Mouse (Mus musculus) right cerebral cortex, adult 2 months (tissue): ENCODE measurements around the gene Pop7.

ENCODE experiments used
- DNase-seq, 2 experiments: peaks; one replicate each; pipeline ENCODE4 v3.0.0; 2021 to 2022; ENCODE audit warnings: low spot score in 2 of 2

Gene Pop7

DNA sequence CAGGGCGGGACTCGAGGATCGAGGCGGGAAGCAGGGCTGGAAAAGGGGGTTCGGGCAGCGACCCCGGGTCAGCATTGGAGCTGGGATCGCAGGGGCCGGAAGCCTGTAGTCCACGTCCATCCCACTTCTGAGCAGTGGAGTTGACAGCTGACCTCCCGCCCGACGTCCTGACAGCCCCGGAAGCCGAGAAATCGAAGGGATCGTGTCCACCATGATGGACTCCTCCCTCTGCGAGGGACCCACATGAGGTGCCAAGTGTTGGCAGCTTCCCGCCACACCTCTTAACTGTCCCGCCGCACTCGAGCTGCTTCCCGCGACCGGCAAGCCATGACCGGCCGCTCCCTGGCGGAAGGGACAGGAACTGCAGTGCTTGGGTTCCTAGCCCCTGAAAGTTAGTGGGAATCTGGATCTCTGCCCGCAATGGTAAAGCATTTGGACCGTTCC lies 371 bp upstream of the Pop7 start:
- peak; percentile 79 for DNase-seq

DNA sequence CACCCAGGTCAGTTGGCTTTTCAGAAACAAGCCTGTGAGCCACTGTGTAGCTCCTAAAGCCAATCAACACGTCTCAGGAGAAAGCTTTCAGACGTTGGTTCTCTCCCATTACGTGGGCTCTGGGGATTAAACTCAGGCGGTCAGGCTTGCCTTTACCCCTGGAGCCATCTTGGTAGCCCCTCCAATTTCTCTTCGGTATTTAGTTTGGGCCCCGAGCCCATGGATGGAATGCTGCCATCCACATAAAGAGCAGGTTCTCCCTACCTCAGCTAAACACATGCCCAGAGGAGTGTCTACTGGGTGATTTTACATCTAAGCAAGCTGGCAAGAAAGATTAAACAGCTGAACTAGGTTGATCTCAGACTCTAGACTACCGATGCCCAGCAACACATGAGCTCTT lies 2.1 kb downstream of the Pop7 start:
- DNase-seq: no peak

DNA sequence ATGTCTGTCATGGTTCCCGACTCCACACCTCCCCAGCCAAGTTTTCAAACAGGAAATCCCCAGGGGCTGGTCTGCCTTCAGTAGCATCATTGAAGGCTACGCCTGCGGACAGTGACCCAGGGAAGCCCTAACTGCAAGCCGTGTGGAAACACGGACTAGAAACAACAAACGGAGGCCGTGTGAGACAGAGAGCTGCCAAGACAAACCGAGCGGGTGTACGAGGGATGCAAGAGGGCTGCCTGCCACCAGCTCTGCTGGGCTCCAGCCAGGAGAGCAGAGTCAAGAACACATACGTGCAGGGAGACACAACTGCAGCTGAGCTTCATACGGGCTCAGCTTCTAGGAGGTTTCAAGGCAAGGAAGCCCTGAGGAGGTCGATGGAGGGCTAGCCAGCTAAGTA lies 8.5 kb downstream of the Pop7 start:
- no peak for DNase-seq

DNA sequence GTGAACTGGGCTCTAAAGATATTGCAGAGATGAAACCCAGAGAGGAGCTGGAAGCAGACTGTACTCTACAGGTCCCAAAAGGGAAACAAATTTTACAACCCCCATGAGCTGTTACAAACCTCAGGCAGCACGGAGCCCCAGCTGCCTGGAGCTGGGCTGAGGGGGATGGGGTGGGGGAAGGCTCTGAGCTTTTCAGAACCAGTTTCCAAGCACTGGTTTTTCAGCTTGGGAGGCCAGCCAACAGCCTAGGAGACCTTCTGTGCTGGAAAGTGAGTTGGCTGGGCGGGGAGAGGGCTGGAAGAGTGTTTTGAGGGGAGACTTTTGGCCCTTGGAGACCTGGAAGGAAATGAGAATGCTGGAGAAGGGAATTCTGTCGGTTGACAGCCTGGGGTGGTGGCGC lies 10.8 kb downstream of the Pop7 start:
- no peak for DNase-seq

DNA sequence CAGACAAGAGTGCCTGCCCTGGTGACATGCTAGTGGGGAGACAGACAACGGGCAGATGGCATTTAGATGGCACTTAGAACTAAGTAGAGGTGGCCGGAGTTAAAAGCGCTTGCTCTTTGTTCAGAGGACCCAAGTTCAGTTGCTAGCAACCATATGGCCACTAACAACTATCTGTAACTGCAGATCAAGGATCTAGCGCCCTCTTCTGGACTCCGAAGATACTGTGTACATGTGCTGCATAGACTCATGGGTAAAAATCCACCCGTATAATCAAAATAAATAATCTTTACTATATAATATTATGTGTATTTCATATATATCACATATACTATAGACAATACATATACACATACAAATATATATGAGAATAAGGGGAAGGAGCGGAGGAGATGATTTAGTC lies 14.7 kb downstream of the Pop7 start:
- no peak for DNase-seq

DNA sequence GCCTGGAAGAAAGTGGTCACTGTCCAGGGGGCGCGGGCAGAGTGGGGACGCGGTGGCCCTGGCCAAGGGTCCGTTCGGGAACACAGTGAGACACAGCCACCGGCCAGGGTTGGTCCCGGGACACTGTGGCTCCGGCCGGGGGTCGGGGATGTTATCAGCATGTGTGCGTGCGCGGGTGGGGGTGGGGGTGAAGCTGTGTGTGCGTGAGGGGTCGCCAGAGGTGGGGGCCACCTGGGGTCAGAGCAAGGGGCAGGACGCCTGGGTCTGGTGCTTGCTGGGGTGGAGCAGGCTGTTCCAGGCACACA lies 16.5 kb downstream of the Pop7 start:
- no peak for DNase-seq

DNA sequence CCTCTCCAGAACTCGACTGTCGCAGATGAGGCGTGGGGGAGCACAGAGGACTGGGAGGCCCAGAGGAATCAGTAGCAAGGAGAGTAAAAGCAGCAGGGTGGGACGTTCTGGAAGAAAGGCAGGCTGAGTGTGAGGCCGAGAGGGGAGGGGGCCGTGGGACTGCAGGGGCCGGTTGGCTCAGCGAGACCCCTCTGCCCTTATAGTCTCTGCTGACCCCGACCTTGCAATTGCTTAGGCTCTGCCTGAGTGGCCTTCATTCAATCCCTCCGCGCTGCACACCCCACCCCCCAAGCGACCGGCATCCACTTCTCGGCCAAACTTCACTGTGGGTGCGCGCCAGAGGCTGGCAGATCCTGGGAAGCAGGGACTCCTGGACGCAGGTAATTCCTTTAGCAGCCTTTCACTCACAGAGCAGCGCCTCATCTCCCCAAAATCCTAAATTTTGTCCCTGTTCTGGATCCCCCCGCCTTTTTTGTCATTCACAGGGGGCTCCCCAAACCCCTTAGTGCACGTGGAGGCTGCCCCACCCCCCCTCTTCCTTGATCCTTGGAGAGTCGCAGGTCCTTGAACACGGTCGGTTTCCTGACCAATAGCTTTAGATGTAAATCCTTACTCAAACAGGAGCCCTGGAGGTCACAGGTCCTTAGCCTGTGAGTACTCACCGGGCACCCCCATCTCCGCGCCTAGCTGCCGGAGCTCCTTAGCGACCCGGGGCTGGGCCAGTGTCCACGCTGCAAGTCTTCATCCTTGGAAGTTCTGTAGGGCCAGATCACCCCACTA lies 17.1 kb downstream of the Pop7 start:
- DNase-seq: no peak

DNA sequence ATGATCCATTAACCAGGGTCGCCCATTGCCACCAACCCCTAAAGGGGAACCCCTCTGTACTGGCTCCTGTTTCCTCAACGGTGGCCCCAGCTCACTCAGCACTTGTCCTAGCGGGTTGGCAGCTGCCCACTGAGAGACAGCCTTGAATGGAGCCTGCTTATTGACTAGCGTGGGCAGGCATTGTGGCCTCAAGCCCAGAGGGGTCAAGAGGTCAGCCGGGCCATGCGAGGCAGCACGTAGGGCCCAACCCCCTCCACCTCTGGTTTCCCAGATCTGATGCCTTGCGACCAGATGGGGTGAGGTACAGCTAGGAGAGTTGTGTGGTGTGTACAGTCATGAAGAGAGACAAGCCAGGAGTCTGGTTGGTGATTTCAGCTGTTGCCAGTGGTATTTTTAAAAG lies 20.4 kb downstream of the Pop7 start:
- peak in 1 of 2 experiments; percentile 11 for DNase-seq

DNA sequence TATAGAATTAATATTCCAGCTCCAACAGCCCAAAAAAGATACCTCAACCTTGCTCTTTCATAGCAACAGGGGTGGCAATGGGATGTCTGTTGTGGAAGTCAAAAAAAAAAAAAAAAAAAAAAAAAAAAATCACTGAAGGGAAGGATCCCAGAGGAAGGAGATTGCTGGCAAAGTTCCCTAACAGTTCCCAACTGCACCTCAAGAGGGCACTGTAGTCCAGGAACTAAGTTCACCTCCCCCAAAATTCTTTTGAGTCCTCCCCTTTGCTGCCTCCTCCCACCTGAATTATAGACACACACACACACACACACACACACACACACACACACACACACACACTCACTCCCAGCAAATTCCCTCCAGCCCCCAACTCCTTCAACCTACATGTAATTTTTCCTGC lies 21.2 kb downstream of the Pop7 start:
- DNase-seq: peak; percentile 82 to 86

DNA sequence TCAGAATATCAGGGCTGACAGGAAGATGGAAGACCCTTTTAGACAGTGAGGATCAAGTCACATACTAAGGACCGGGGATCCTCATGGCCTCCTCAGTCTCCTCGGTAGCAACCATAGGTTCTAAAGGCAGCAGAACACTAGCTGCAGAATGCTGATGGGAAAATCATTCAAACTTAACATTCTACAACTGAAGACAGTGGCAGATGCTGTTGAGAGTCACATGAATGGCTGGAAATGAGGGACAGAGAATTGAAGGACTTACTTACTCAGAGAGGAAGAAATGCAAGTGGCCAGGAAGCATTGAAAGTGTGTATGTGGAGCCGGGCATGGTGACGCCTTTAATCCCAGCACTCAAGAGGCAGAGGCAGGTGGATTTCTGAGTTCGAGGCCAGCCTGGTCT lies 25.4 kb downstream of the Pop7 start, which contains the start of gene Zan:
Gene Zan, minus strand, starts transcription at position 101 of the 400 bp plus-strand sequence.
- no peak for DNase-seq

DNA sequence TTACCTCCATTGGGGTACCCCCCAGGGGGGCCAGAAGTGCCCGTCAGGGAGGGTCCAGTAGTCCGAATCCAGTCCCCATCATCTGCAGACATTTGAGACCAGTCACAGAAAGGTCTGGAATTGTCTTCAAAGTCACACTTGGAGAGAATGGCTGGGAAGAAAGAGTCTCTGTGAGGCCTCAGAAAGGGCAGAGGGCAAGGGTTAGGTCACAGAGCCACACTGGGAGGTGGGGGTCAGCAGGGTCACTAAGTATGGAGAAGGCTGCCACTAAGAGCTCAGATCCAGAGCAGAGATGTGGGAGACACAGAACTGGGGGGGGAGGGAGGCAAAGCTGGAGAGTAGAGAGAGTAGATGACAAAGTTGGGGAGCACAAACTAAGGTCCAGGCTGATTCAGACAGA lies 28.0 kb downstream of the Pop7 start:
- no peak for DNase-seq

DNA sequence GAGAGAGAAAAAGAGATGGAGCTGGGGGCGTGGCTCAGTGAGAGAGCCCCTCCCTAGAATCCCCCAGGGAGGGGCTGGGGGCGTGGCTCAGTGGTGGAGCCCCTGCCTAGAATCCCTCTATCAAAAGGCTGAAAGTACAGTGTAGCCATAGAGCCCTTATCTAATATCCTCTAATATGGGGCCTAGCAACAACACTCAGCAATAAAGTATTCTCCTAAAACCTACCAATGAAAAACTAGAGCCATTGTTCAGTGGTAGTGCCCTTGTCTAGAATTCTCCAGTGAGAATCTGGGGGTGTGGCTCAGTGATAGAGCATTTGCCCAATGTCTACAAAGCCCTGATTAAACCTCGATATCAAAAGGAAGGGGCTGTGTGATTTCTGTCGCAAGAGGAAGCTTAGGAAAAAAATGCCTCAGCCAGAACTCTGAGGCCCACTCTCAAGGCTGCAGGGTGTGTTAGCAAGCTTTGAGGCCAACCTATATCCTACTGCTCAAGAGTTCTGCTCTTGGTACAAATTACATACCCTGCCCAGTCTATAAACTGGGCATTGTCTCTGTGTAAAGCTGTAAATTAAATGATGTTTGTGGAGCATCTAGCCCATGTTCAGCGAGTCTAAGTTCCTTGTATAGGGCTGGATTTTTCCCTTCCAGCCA lies 29.9 kb downstream of the Pop7 start:
- no peak for DNase-seq

DNA sequence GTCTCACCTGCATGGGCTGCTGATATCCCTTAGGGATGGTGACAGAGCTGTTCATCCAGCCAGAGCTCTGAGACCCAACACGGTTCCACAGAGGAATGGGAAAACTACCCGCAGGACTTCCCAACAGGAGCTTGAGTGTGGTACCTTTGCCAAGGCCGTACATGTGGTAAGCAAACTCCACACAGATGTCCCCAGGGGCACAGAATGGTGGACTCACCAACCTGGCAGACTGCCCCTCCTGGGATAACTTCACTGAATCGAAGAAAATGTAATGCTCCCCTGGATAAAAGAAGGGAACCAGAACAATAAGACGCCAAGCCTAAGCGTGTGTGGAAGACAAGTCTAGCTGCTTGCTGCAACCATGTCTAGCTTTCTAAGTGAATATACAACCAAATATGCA lies 35.4 kb downstream of the Pop7 start:
- DNase-seq: no peak

DNA sequence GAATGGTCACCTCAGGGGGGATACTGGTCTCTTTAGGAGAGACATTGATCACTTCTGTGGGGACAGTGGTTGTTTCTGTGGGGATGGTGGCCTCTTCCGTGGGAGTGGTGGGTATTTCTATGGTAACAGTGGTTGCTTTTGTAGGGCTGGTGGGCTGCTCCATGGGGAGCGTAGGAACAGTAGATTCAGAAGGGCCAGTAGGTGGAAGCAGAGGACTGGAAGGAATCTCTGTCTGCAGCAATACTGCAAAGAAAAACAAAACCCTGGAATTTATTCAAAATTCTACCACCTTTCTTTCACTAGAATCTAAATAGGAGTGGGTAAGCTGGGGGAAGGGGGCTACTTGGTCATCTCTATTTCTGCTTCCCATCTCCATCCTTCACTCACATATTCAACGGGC lies 37.3 kb downstream of the Pop7 start:
- peak; percentile 17 to 26 for DNase-seq

DNA sequence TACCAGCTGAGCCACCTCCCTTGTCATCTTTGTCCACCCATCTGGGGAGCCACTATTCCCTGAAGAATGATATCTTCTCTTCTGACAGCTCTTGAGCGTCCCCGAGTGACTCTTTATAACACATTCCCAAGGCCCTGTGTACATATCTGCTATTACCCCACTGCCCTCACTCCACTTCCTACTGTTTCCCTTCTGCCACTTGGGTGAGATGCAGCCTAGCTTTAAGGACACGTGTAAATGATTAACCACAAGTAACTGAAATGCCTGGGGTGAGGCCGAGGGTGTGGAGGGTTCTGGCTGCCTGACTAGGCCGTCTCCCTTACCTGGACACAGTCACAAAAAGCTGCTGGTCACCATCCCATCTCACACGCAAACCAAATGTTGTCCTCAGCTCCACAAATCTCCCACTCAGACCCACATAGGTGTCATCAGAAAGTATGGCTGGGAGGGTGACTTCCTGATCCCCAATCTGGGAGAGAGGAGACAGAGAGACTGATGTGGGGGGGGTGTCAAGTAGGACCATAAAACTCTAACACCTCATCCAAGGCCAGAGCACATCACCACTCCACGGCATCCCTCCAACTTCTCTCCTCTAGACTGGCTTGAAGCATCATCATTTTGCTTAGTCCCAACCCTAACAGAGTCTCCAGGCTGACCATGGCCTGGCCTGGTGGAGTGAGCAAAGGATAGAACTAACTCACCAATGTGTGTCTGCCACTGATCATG lies 46.3 kb downstream of the Pop7 start:
- no peak for DNase-seq

DNA sequence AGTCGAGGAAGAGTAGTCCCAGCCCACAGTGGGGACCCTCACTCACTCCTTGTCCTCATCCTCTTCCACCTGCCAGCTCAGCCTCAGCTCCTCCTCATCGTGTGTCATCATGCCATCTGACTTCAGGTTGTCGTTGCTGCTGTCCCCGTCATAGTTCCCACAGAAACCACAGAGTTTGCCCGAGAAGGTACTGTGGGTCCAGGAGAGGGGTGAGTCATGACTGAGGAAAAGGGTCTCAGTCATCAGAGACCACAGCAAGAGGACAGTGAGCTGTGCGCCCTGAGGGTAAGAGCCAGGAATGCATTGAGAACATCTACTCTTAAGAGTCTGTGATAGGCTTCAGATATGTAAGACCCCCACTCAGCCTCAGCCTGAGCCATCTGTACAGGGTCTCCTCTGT lies 47.1 kb downstream of the Pop7 start:
- DNase-seq: no peak
